Mouse (Mus musculus) myocyte (in vitro differentiated cells): ENCODE data around the gene Tspyl4.

Experiments used
- MYOG ChIP-seq, 3 experiments: IDR thresholded peaks; one replicate each; pipeline ENCODE4 v1.6.1; 2011; ENCODE audit warnings: control low read depth in 2 of 3, low read depth in 2 of 3, mild to moderate bottlenecking in 2 of 3; ENCODE audit not compliant: insufficient read length in 2 of 3, control insufficient read depth in 1 of 3, insufficient read depth in 1 of 3
- POLR2A ChIP-seq: IDR thresholded peaks from one replicate; pipeline ENCODE4 v1.6.1; 2011; ENCODE audit warnings: low read depth, mild to moderate bottlenecking, control low read depth, moderate library complexity; ENCODE audit not compliant: insufficient read length

GRCm38 (mm10) chr10:34249594-34249993 is 47.6 kb upstream of the Tspyl4 start:
- TF ChIP-seq MYOG (IDR thresholded peaks at IDR 0.05; ENCODE audit: control insufficient read depth in 1 of 3, insufficient read depth in 1 of 3, insufficient read length in 2 of 3, low read depth in 2 of 3) (no peak), POLR2A (no peak)
